Mouse (Mus musculus): ENCODE results near the gene Hes3.

Gene Hes3

DNA sequence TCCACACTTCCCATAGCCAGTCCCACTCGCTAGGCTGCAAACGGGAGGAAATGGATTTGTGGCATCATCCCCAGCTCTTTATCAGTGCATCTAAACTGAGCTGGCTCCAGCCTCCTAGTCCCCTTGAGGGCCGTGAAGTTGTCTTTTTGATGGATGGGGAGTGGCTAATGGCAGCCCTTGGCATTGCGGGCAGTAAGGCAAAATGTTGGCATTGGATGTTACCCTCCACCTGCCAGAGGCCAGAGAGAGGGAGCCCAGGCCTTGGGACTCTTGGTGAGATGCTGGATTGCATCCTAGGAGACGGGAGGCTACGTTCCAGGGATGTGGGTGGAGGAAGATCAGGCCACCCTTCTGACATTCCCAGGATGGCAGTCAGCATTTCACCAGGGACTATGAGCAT is 14.5 kb upstream of the Hes3 start:
- DNase-seq (ENCODE audit: low spot score in 2 of 2), result no peak

GRCm38 (mm10) chr4:152304685-152305084 is 13.2 kb upstream of the Hes3 start:
- DNase-seq (ENCODE audit: low spot score in 2 of 2), result no peak

- no peak for DNase-seq (ENCODE audit: low spot score in 2 of 2)
Observed at GRCm38 (mm10) chr4:152303172-152303571, 11.7 kb upstream of the Hes3 start.

DNA sequence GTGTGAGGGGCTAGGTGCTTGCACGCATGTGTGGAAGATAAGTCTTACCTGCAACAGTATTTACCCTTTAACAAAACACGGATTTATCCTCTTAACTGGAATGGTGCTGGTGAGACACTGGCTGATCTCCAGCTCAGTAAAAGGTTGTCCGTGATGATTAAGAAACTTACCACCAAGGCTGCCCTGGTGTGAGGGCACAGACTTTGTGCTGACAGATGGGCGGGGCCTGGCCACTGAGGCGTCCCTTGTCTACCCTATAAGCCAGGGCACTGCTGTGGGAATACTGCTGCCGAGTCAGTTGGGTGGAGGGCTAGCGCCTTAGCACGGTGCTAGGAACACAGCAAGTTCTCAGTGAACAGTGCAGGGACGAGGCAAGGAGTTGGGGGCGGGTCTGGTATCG is 10.6 kb upstream of the Hes3 start:
- DNase-seq (ENCODE audit: low spot score in 2 of 2), result no peak

GRCm38 (mm10) chr4:152300375-152300774 is 8.9 kb upstream of the Hes3 start:
- no peak for DNase-seq (ENCODE audit: low spot score in 2 of 2)

- no peak for DNase-seq (ENCODE audit: low spot score in 2 of 2)
Observed at GRCm38 (mm10) chr4:152298836-152299235, 7.4 kb upstream of the Hes3 start.

GRCm38 (mm10) chr4:152296874-152297861 is 5.7 kb upstream of the Hes3 start, which contains the start of gene Icmt:
Gene Icmt (plus strand): TSS chr4:152297227.
- peak; percentile 99 to 100 for DNase-seq (ENCODE audit: low spot score in 2 of 2)

DNA sequence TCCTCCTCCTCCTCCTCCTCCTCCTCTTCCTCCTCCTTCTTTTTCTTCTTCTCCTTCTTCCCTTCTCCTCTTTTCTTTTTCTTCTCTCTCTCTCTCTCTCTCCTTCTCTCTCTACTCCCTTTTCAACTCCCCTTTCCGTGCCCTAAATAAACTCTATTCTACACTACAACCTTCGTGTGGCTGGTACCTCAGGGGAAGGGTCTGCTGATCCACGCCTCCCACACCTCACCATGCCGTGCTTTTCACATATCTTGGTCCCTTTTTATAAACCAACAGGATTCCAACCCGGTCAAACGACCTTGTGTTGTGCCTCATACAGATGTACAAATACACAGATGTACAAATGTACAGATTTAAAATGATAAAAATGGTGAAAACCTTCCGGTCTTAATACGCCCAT is 4.9 kb upstream of the Hes3 start:
- DNase-seq (ENCODE audit: low spot score in 2 of 2), result no peak

- DNase-seq (ENCODE audit: low spot score in 2 of 2), result no peak
Observed at GRCm38 (mm10) chr4:152295916-152296315, 4.5 kb upstream of the Hes3 start.

DNA sequence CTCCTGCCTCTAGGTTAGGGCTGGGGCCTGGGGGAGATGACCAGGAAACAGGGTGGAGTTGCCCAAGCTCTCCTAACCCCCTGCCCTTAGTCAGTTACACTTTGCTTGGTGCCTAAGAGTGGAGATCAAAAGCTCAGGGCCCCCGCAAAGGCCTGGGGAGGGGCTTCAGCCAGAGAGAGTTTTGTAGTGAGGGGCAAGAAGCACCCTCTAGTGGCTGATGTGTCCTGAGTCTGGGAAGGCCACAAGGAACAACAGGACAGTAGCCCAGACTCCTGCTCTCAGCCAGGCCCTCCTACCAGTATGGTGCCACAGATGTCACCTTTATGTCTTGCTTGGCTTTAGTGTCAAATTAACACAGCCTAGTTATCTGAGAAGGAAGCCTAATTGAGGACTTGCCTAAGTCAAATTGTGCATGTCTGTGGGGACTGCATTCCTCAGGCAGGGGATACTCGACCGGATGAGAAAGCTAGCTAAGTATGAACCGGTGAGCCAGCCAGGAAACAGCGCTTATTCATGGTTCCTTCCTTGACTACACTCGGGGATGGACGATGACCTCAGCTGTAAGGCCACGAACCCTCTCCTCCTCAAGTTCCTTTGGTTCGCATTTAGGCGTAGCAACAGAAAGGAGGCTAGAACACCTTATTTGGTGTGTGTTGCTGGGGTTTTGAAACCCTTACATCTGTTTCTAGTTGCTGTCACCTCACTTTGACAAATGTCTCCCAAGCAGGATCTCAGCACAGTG is 2.9 kb upstream of the Hes3 start:
- DNase-seq (ENCODE audit: low spot score in 2 of 2), result no peak

DNA sequence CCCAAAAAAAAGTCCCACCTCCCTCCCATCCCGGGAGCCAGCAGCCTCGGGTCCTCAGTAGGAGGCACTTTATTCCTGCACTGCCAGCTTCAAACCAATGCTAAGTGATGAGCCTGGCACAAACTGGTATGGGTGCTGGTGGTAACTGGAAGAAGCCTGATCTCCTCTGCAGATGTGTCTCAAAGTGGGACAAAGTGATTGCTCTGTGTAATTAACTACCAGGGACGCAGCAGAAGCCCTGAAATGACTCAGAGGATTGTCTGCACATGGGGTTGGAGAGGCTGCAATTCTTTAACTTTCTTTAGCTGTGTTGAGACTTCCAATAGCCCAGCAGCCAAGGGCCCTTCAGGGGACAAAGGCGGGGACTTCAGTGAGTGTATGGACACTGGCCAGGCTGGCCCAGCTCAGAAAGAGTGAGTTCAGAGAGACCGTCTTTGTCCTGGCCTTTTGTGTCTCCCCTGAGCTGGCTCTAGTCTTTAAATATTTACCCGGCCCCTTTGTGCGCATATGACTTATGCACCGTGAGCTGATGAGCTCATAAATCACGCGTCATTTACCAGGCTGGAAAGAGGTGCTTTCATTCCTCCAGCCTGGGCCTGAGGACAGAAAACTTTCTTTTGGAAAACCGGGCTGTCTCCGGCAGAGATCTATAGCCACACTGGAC is 772 bp upstream of the Hes3 start:
- no peak for DNase-seq (ENCODE audit: low spot score in 2 of 2)

GRCm38 (mm10) chr4:152290991-152291390 is 471 bp downstream of the Hes3 start:
- no peak for DNase-seq (ENCODE audit: low spot score in 2 of 2)

DNA sequence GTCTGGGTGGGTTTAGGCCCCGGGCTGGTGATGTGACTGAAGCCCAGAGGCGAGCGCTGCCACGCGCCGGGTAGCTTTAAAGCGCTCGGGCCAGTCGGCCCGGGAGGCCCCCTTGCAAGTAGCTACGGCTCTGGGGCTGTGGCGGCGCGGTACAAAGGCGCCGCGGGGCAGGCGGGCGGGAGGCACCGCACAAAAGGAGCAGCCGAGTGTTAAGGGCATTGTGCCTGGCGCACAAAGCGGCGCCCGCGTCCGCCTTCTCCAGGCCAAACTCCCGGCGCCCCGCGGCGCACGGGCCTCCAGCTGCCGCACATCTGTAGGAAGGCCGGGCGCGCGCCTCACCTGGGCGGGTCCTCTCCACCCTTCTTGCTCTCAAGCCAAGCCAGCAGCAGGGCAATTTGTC is 1.1 kb downstream of the Hes3 start:
- DNase-seq (ENCODE audit: low spot score in 2 of 2), result no peak

DNA sequence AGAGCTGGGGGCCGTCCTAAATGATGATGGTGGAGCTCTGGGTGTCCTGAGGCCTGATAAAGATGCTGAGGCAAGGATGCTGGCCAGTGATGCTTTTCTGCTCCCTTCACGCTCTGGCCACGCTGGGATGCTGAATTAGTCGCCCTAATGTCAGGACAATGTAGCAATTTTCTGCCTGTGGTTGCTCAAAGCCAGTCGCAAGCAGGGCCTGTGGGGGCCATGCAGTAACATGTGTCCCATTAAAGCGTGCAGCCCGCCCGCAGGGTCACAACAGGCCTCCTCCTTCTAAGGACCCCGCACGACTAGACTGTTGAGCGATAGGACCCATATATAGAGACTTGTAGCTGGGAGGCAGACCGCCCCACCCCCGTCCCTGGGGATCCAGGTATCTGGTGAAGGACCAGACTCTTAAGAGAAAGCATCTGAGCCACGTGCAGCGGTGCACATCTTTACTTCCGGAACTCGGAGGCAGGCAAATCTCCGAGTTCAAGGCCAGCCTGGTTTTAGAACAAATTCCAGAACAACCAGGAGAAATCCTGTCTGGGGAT is 3.0 kb downstream of the Hes3 start:
- no peak for DNase-seq (ENCODE audit: low spot score in 2 of 2)

DNA sequence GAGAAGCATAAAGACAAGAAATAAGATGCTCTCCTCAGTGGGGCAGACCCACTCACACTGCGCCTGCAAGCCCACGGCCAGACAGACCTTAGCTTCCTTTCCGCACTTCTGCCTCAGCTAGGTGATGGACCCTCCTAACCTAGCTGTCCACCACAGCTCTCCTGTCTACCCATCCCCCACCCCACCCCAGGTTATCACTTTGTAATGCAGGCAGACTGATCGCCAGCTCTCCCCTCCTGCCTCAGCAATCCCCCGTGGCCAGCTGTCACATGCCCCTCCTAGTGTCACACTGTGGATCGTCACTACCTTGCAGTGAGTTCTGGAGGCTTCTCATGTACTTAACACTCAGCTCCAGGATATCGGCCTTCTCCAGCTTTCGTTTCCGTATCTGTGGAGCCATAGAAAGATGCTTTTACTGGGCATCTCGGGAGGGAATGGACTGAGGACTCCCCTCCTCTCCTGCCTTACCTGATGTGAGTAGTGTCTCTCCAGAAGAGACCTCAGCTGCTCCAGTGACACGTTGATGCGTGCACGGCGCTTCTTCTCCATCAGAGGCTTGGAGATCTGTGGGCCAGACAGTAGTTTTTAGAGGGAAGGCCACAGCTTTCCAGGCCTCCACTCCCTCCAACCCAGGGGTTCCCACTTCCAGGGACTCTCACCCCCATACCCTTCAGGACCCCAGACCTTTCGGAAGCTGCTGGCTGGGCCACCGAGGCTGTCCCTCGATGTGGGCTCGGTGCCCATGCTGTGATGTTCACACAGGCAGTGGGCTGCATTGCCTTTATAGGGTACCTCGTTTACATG is 3.9 kb downstream of the Hes3 start:
- DNase-seq (ENCODE audit: low spot score in 2 of 2), result no peak

GRCm38 (mm10) chr4:152286887-152287286 is 4.6 kb downstream of the Hes3 start:
- DNase-seq (ENCODE audit: low spot score in 2 of 2), result peak; percentile 25 to 55

DNA sequence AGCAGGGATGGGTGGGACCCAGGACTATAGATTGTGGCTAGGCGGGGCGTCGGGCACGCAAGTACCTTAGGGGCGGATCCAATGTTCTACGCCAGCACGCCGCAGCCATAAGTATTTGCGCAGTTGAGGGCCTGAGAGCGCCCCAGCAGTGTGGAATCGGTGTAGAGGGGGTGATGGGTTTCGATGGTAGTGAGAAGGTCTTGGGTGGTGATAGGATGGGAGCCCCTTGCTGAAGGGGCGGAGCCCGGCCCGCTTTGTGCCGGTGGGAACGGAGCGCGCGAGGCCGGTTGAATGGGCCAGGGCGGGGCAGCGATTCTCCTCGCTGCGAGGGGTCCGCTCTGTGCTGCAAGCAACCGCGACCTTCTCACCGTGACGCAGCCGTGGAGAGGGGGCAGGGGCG is 5.3 kb downstream of the Hes3 start:
- no peak for DNase-seq (ENCODE audit: low spot score in 2 of 2)

GRCm38 (mm10) chr4:152285505-152285904 is 6.0 kb downstream of the Hes3 start:
- DNase-seq (ENCODE audit: low spot score in 2 of 2), result peak in 1 of 2 experiments; percentile 25

- peak; percentile 60 to 75 for DNase-seq (ENCODE audit: low spot score in 2 of 2)
Observed at GRCm38 (mm10) chr4:152283186-152283950, 8.1 kb downstream of the Hes3 start.

DNA sequence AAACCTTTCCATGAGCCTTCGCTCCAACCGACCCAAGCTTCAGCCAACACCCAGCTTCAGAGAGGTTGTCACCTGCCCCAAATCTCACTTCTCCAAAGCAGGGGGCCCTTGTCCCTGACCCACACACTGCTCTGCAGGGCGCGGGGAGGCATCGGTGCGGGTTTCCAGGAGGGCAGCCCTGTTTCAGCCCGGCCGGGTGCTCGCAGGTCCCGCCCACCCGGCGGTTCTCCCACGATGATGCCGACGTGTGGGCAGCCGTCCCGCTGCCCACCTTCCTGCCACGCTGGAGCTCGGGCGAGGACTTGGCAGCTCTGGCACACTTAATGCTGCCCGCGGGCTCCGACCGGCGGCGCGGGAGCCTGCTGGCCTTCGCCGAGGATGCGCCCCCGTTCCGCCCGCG is 8.7 kb downstream of the Hes3 start:
- no peak for DNase-seq (ENCODE audit: low spot score in 2 of 2)
